Comparison of ENCODE assay signal across 8 mouse cellular contexts in the genomic region with DNA sequence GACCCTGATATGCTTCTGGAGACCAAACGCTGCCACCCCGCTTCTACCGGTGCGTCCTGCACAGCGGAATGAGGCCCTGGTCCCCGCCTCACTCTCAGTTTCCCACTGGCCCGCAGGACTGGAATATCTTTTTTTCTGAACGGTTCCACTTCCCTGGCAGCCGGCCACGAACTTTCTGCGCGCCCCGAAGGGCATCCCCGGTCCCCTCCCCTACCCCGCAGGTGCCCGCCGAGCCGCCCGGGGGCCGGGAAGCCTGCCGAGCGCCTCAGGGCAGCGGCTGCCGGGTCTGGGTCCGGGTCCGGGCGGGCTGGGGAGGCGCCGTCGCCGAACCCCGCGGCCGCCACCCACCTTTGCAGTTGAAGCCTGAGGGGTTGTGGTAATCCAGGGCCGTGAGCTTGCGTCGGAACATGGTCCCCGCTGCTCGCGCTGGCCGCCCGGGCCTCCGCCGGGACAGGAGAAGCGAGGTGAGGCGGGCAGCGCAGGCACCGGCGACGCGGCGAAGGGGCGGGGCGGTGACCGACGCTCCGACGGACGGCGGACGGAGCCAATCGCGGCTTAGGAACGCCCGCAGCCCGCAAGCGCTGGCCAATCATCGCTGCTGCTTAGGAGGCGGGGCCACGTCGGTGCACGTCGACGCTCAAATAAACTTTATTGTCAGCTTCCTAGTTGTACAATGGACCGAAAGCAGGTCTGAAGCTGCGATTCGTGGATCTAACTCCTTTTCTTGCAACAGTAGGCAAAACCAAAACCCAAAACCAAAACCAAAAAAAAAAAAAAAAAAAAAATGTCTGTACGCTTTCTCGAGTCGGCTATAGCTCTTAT. TPM values are rescaled to one million over a fixed set of nuclear protein-coding genes. Genes with fewer than 3 reads are reported as not detected.
DNase-seq lines count a peak whose midpoint lies in the region; ATAC-seq lines count a peak whose summit lies in the region.

A gene (minus strand): TSS at position 504 of the 822 bp plus-strand sequence.

- ATAC-seq in inflammation-experienced regulatory T-cells, adult 6 months: peak; percentile 97
- peak; percentile 100 for ATAC-seq in megakaryocyte-erythroid progenitor cell, adult 5-6 weeks (replicated peaks; ENCODE audit: low FRiP score, low TSS enrichment, poor library complexity, severe bottlenecking)

- DNase-seq in adrenal gland, adult (ENCODE audit: inconsistent age in 2 of 2, low spot score in 1 of 2): peak; percentile 95 to 97
- peak; percentile 96 for DNase-seq in embryo, embryonic 10.5 days (ENCODE audit: low spot score)
- DNase-seq in gastrocnemius, postnatal 14 days: peak; percentile 95
- DNase-seq in left cerebral cortex, postnatal 10 days (ENCODE audit: extremely low spot score in 1 of 2, low spot score in 2 of 2): peak; percentile 90 to 97
- DNase-seq in right cerebral cortex, postnatal 25 days: peak; percentile 91
- peak; percentile 91 to 93 for DNase-seq in urinary bladder, postnatal 4 days (ENCODE audit: low spot score in 2 of 2)

- intact Hi-C loops in gastrocnemius, postnatal 14 days (cut with DNase I; ENCODE audit: low total_unique reads): no loop called here
- intact Hi-C loops in left cerebral cortex, postnatal 10 days (cut with DNase I): no loop called here

RNA-seq across cellular contexts. Expression of the gene that starts here (rescaled TPM):
- total RNA-seq in gastrocnemius, postnatal 14 days (2021): 10 to 100 TPM; 68.0 to 70.2 TPM
- 100 to 1,000 TPM; 116 to 145 (median 118) TPM for polyA plus RNA-seq in inflammation-experienced regulatory T-cells, adult 6 months (2017; shearing (Covaris generic))
- total RNA-seq in left cerebral cortex, postnatal 10 days (2021): 10 to 100 TPM; 55.3 to 58.1 TPM
- 140 and 150 TPM in 2 replicates for total RNA-seq in megakaryocyte-erythroid progenitor cell, adult 5-6 weeks (2014; fragmentation: Nextera tagmentation)
- 172 and 195 TPM in 2 replicates for total RNA-seq in megakaryocyte-erythroid progenitor cell, adult 5-6 weeks (2017)

Comparison
In these comparisons a context has a peak if more than half of its experiments do, and no peak if none do; other contexts are left out.
1. Peak in every context shown above with its lines: DNase-seq and ATAC-seq.